Mouse (Mus musculus): ENCODE results near the gene Blnk.
A peak's percentile ranks its signal among the peaks of the same experiment; 100 is the strongest.

Gene Blnk

DNA sequence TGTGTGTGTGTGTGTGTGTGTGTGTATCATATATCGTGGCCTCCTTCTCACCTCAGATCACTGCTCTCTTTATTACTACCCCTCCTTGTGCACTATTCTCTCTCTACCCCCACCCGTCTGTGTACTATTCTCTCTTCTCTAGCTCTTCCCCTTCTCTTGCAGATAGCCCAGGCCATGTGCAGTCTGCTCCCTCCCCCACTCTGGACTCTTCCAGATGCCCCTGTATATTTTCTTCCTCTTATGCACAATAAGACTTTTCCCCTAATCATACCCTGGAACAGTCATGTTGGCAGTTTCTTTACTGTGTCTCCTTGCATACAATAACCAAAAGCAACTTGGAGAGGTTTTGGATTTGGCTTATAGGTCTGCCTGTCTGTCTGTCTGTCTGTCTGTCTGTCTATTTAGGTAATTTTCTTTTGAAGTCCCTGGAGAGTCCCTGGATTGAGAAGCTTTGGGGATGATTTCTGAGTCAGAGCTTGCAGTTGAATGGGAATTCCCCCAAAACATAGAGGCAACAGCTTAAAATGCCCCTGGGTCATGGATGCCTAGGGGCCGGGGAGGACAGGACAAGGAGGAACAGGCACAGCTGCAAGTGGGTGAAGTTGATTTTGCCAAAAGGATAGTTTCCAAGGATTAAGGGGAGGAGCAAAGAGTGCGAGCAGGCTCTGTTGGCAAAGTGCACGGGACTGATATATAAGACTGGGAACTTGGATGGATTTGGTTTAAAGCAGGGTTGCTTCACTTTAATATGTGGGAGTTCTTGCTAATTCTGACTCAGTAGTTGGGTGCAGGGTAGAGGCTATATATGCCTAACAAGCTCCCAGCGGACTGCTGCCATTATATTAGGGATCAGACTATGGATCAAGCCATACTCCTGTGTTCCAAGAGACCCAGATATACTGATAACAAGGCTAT lies 29.1 kb downstream of the Blnk start:
- DNase-seq (ENCODE audit: low read depth, low spot score): no peak

DNA sequence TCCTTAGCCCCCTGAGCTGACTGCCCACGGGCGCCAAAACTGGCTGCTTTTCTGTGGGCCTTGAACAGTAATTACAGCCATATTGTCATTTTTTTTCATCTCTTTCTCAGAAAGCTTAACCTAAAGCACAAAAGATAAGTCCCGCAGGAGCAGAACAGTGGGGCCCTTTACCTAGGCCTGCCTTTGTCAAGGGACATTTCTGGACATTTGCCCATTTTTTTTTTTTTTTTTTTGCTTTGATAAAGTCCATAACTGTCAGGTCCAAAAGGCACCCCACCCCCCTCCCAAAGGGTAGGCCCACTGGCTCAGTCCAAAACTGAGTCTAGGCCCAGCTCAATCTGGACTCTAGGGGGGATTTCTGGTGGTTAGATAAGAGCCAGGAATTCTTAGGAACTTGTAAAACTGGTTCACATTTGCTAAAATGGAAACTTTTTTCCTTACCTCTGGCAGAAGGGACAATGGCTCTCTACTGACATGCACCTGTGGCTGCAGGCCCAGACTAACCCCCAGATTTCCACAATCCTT lies 29.9 kb downstream of the Blnk start:
- no peak for DNase-seq (ENCODE audit: low read depth, low spot score)

DNA sequence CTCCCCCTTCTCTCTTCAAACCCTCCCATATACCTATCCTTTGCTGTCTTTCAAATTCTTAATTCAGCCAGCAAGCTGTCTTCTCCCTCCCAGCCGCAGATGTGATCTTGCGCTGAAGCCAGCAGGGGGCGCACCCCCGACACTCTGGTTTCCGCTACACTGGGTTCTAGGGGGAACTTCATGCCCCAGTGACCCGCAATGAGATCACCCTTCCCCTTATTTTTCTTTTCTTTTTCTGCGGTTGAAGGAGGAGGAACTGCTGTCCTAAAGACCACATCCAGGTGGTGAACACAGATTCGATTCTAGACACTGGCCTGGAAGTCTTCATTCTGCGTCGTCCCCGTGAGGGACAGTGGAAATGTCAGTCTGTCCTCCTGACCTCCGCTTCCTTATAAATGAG lies 31.3 kb downstream of the Blnk start:
- peak; percentile 38 for DNase-seq (ENCODE audit: low read depth, low spot score)

DNA sequence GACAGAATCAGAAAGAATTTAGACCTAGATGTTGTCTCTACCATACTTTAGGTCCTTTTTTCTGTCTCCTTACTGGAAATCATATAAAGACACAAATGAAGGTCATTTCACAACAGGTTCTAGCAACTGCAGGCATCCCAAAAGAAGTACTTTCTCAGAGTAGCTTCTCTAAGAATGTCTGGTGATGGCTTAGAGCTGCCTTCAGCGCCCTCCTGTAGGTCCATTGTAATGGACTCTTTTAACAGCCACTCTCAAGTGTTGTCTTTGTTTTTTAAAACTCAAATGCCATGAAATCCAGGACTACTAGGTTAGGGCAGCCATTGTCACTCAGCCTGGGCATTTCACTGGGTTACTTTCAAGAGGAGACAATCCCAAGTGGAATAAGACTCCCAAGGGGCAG lies 35.4 kb downstream of the Blnk start:
- no peak for DNase-seq (ENCODE audit: low read depth, low spot score)

DNA sequence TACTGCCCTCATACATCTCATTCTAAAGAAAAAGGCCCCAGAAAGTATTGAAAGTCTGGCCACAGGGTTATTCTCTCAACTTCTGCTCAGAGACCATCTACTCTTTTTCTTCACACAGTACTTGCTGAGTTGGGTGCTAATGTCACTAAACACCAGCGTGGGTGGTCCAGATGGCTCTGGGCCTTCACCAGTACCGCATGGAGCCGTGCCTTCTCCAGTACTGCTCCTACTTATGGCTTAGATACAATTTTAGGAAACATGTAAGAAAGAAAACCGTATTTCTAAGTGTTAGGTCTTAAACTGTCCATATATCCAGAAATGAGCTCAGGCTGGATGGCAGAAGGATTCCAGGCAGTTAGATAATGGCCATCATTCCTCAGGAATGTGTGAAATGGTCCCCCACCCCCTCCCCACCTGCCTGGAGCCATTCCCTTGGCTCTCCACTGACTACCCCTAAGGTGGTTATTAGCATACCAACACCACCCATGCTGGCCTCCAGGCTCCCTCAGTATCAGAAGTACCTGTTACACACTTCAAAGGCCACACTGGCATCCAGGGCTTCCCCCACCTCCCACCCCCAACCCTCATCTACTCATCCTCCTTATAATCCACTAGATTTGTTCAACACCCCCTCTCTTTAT lies 47.3 kb downstream of the Blnk start:
- no peak for DNase-seq (ENCODE audit: low read depth, low spot score)

DNA sequence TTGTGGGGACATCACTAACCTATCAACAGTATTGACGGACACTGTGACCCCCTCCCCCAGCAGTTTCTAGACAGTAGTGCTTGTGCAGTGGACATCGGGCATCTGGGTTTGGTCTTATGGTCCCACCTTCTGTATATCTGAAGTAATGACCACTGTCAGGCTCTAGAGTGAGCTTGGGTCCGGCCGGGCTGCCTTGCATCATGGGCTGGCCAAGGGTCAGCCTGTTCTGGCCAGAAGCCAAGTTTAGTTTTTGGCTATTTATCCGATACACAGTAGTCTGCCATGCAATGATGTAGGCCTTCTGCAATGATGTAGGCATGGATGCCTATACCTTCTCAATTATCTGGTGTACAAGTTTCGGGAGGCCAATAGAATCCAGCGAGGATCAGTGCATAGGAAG lies 50.8 kb downstream of the Blnk start:
- DNase-seq (ENCODE audit: low read depth, low spot score): no peak

DNA sequence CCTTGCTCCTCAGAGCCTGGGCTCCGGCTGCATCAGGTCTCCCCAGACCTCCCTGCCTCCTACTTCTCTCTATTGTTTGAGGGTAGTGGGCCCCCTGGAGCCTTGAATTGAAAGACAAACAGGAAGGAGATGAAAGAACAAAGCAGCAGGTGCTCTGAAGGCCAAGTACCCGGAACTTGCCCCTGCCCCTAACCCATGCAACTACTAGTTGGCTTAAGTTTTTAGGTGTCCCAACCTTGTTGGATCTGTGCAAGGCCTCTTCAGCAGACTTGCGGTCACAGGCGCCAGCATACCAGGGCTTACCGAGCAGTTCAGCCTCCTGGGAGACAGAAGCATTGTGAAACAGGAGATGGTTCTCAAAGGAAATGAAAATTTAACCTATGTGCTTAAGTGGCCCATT lies 58.3 kb downstream of the Blnk start:
- no peak for DNase-seq (ENCODE audit: low read depth, low spot score)

DNA sequence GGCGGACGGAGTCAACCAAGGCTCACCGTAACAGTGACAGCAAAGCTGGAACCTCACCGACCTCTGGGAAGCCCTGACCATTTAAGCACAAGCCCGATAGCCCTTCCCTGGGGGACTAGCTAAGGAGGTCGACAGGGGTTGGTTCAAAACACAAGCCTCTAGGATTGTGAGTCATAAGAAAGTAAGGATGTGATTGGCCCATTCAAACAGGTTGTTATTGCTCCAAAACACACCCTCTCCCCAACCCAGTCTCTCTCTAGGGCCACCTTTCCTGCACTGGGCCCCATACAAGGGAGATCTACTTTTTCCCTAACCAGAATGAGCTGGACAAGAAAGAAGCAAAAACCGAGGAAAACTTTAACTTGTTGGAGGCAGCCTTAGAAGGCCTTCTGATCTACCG lies 59.0 kb downstream of the Blnk start:
- no peak for DNase-seq (ENCODE audit: low read depth, low spot score)

DNA sequence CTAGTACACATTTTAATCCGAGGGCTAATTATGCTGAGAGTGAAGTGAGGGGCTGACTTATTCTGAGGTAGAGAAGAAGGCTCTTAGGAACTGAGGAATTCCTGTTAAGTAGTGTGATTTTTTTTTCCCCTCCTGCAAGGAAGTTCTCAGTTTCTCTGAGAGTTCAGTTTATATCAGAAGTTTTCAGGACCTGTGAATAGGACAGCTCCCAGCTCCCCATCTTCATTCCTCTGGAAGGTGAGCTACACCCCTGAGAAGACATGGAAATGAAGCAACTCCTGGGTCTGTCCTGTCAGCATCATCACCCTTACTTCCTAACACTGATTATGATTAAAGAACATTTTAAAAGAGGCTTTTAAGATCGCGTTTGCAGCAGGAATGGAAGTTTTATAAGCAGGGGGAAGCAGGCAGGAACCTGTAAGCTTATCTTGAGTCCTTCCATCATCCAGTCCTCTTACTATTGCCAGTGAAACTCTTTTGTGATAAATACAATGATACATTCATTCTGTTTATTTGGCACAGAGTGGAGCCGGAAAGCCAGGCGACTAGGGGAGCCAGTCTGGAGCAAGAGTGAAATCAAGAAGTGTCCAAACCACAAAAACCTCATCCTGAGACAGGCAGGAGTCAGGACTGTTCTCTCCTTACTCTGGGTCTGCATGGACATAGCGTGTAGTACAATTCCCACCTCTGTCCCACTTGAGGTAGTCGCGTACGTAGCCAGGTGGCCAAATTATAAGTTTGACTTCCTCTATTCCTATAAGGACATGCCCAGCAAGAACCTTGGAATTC lies 62.6 kb downstream of the Blnk start:
- peak; percentile 13 for DNase-seq (ENCODE audit: low read depth, low spot score)

DNA sequence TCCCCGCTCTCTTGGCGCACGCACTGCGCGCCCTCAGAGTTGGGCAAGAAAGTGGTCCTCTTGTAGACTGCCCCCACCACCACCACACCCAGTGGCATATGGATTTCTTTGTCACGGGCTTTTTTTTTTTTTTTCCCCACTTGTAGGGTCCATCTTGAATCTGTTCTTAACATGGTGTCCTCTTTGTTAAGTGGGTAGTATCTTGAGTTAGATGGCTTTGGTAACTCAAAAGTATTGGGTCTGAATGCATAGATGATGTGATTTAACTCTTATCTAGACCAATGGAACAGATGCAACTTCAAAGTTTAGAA lies 99.0 kb downstream of the Blnk start:
- DNase-seq (ENCODE audit: low read depth, low spot score): no peak

DNA sequence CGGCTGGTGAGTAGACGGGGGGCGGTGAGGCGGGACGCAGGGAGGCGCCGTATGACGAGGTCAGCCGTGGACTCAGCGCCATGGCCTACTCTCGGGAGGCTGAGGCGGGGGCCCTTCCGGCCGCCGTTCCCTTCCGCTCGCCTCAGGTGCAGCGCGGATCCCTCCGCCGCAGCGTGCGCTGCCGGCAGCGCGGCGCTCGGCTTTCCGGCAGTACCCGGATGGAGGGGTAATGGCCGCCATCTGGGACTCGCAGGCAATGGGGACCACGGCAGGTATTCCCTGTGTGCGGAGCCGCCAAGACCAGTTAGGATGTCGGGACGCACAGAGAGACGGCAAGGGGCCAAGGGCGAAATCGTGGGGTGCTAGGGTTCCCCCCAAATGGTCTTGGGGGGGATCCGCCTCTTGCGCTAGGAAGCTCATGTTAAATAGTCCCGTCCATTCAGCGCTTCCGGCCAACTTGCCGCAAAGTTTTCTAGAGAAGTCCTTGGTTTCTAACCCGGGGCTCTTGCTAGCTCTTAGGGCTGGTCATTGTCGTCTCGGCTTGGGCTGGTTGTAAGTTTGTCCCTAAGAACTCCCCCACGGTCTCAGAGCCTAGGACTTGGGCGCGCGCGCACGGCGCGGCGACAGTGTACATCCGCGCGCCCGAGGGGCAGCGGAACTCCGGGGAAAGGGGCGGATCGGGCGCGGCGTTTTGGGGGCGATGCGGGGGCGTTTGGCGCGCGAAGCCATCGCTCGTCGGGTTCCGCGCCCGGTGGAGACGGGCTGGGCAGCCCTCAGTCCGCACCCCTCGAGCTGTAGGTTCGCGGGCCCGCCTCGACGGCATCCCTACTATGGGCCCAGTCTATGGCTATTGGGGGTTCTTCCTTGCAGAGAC lies 99.6 kb downstream of the Blnk start, which contains the start of gene Zfp518a:
TSS of gene Zfp518a (plus strand) at position 187 of the 874 bp plus-strand sequence.
- peak; percentile 95 for DNase-seq (ENCODE audit: low read depth, low spot score)

DNA sequence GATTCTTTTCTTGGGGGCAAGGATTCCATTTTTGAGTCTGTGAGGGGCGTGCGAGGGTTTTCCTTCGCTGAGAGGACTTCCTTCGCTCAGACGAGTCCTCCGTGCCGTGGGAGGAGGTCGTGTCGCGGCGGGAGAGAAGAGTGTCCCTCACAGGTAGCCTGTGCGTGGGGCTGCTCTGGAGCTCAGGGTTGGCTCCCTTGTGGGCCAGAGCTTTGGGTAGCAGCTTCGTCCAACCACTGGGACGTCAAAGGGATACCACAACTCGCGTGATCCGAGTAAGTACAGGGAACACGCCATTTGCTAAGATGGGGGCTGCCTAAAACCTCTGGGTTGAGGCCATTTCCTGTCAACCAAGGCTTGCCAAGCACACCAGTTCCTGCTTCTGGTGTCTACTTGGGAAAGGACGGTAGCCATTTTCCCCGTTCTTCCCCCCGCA lies 100.2 kb downstream of the Blnk start:
- no peak for DNase-seq (ENCODE audit: low read depth, low spot score)

DNA sequence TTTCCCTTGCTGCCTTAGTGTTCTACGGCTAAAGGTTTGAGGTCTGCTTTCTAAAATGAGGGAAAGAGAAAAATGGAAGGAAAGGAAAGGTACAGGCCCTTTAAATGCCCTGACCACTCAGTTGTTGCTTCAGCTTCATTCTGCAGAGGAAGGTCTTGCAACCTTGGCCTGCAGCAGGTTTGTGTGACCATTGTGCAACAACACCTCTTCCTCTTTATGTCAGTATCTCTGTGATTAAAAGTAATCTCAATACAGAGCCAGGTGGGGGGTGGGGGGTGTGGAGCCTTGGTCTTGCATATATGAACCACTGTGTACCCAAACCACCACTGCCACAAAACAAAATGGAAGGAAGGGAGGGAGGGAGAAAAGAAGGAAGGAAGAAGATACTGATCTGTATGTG lies 105.4 kb downstream of the Blnk start:
- DNase-seq (ENCODE audit: low read depth, low spot score): no peak

DNA sequence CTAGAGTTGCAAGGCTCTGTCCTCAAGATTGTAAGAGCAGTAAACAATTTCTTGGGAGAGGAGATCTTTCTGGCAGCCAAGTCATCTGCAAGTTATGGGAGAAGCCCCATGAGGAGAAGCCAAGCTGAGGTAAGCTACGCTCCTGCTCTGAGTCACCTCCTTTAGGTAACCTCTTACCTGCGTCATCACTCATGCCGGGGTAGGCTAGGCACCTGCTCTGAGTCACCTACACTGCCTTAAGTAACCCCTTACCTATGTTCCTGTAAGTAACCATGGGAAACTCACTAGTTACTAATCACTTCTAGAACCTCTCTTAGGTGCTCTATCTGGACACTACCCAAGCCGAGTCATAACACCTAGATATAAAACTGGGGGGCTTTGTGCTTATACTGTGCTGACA lies 112.6 kb downstream of the Blnk start:
- DNase-seq (ENCODE audit: low read depth, low spot score): no peak
